In genomic region chr13:113415527-113415926, GRCm38 (mm10) we compare ENCODE assay signal across 24 mouse cellular contexts.
"Had no signal": no experiment of that assay in that cellular context is flagged by ENCODE, and none has a peak within 500 bp of the region (broad histone marks: within the 10 kb centered on the region; RNA-seq: fewer than 3 reads in every experiment).

No protein-coding gene starts in this region.

- H3K4me2 ChIP-seq: heart, embryonic 12.5 days; hindbrain, embryonic 12.5 days; hindbrain, embryonic 14.5 days; intestine, embryonic 15.5 days; limb, embryonic 13.5 days; limb, embryonic 15.5 days had no signal

- H3K36me3 ChIP-seq: heart, embryonic 10.5 days; heart, embryonic 12.5 days; hindbrain, embryonic 10.5 days; hindbrain, embryonic 12.5 days; intestine, embryonic 15.5 days; limb, embryonic 13.5 days; limb, embryonic 15.5 days had no signal

- H3K27me3 ChIP-seq: heart, embryonic 12.5 days; hindbrain, embryonic 12.5 days; intestine, embryonic 15.5 days; limb, embryonic 13.5 days; limb, embryonic 15.5 days had no signal

- H3K9me3 ChIP-seq: heart, embryonic 10.5 days; hindbrain, embryonic 12.5 days; intestine, embryonic 15.5 days; limb, embryonic 13.5 days; limb, embryonic 15.5 days had no signal

- H3K4me3 ChIP-seq: gastrocnemius, adult 2 months; heart, embryonic 10.5 days; heart, embryonic 12.5 days; hindbrain, embryonic 10.5 days; hindbrain, embryonic 12.5 days; intestine, embryonic 15.5 days; layer of hippocampus, adult 2 months; limb, embryonic 13.5 days; limb, embryonic 15.5 days had no signal

- H3K4me1 ChIP-seq: heart, embryonic 10.5 days; hindbrain, embryonic 10.5 days; hindbrain, embryonic 12.5 days had no signal

- H3K9ac ChIP-seq: heart, embryonic 12.5 days; hindbrain, embryonic 12.5 days; hindbrain, embryonic 14.5 days; intestine, embryonic 15.5 days; limb, embryonic 13.5 days; limb, embryonic 15.5 days had no signal

- H3K27ac ChIP-seq: gastrocnemius, adult 2 months; heart, embryonic 10.5 days; hindbrain, embryonic 10.5 days; hindbrain, embryonic 12.5 days; hindbrain, embryonic 14.5 days; intestine, embryonic 15.5 days; layer of hippocampus, adult 2 months; limb, embryonic 13.5 days; limb, embryonic 15.5 days had no signal

- DNase-seq: gastrocnemius, adult 2 months; gastrocnemius, postnatal 10 days; gastrocnemius, postnatal 25 days; heart, adult 18-20 months; heart, postnatal 10 days; heart, postnatal 4 days; kidney, adult 18-20 months; kidney, adult 8-10 months; kidney, postnatal 10 days; kidney, postnatal 25 days; kidney, postnatal 4 days; left cerebral cortex, postnatal 4 days had no signal

- ATAC-seq: hindbrain, embryonic 16.5 days; inflammation-experienced regulatory T-cells, adult 6 months; intestine, embryonic 15.5 days; intestine, postnatal 0 days had no signal
